Mouse (Mus musculus): ENCODE measurements at regions not wholly inside any gene's neighbourhood (a gene's known extent, or its start where the extent isn't known, plus 50 kb on each side); places are given as distances from the start of the nearest gene placed in this dataset.

- TF ChIP-seq FLI1 (IDR thresholded peaks at IDR 0.05; ENCODE audit: low read length), result no peak
- TF ChIP-seq GATA1 (IDR thresholded peaks at IDR 0.05; ENCODE audit: borderline replicate concordance, low read length), result no peak
Observed at GRCm38 (mm10) chr1:127031563-127031962, 173.3 kb upstream of the Mgat5 start.
